Mouse (Mus musculus) intestine, embryonic 14.5 days (tissue): ENCODE data around the gene Fmo4. TPM values are rescaled to one million over a fixed set of nuclear protein-coding genes. Genes with fewer than 3 reads are reported as not detected.

Source experiments
- ATAC-seq: fragments of 200-750 bp; cut with Nextera tagmentation; replicated peaks from 2 replicates; pipeline ENCODE4 v1.8.0; 2017; ENCODE audit warnings: low read depth, moderate number of reproducible peaks, moderate TSS enrichment, moderate library complexity; ENCODE audit not compliant: low FRiP score, low TSS enrichment
- DNase-seq: peaks from one replicate; pipeline ENCODE4 v3.0.0-alpha.2; 2018; ENCODE audit warnings: low spot score
- H3K27ac ChIP-seq: fragments of 300-500 bp; sonication (generic); 2 replicates; pipeline ENCODE4 v1.5.1; 2014; ENCODE audit warnings: low read depth, mild to moderate bottlenecking, control low read depth
- H3K27me3 ChIP-seq: fragments of 300-500 bp; sonication (generic); replicated peaks from 2 replicates; pipeline ENCODE4 v1.6.1; 2014; ENCODE audit warnings: low read length, control low read depth; ENCODE audit not compliant: control insufficient read depth, insufficient read depth
- H3K36me3 ChIP-seq: fragments of 300-500 bp; sonication (generic); 2 replicates; pipeline ENCODE4 v1.6.1; 2014; ENCODE audit warnings: low read length, control low read depth; ENCODE audit not compliant: control insufficient read depth, insufficient read depth
- H3K4me1 ChIP-seq: fragments of 300-500 bp; sonication (generic); replicated peaks from 2 replicates; pipeline ENCODE4 v1.6.1; 2014; ENCODE audit warnings: low read length, control low read depth, mixed read lengths; ENCODE audit not compliant: control insufficient read depth, insufficient read depth
- H3K4me2 ChIP-seq: fragments of 300-500 bp; sonication (generic); 2 replicates; pipeline ENCODE4 v1.6.1; 2014; ENCODE audit warnings: low read length
- H3K4me3 ChIP-seq: fragments of 300-500 bp; sonication (generic); 2 replicates; pipeline ENCODE4 v1.5.1; 2014; ENCODE audit warnings: low read depth, low read length, control low read depth, mixed read lengths
- H3K9ac ChIP-seq: fragments of 300-500 bp; sonication (generic); 2 replicates; pipeline ENCODE4 v1.6.1; 2014; ENCODE audit warnings: mild to moderate bottlenecking, low read length
- H3K9me3 ChIP-seq: fragments of 300-500 bp; sonication (generic); 2 replicates; pipeline ENCODE4 v1.6.1; 2016; ENCODE audit warnings: low read length, control low read depth; ENCODE audit not compliant: control insufficient read depth
- WGBS: fragments of 180-500 bp; shearing (Covaris S2); extraction: QIAGEN DNeasy Blood & Tissue Kit; methylation state at CpG from one replicate; pipeline ENCODE4 v1.1.7; 2014; 5-methylcytosine and 5-hydroxymethylcytosine counted together
- polyA plus RNA-seq: library from polyadenylated mRNA; unstranded; fragments of >200 nt; fragmentation: Nextera tagmentation; extraction: Ambion mirVana; gene quantifications from 2 replicates; pipeline ENCODE4 v1.2.1, GENCODE M21; 2014

Fmo4 gene
- polyA plus RNA-seq, 1 experiment from 2014 or later = 2.2 TPM

- no peak for DNase-seq
- WGBS = 92% methylated on average over 9 of the region's 9 CpGs
- Histone ChIP-seq H3K4me1 (no peaks in the 10 kb centered on the region), H3K4me3 (no peak overlapping the region), H3K36me3 (no peaks in the 10 kb centered on the region), H3K27ac (no peak overlapping the region), H3K4me2 (no peak overlapping the region), H3K27me3 (no peaks in the 10 kb centered on the region), H3K9ac (no peak overlapping the region), H3K9me3 (no peaks in the 10 kb centered on the region)
- ATAC-seq = no peak
These were observed 26.4 kb upstream of the Fmo4 start for GRCm38 (mm10) chr1:162840211-162840610.

GRCm38 (mm10) chr1:162838976-162839375, 25.2 kb upstream of the Fmo4 start:
- ATAC-seq = no peak
- no peak for DNase-seq

GRCm38 (mm10) chr1:162834342-162834741, 20.6 kb upstream of the Fmo4 start:
- H3K4me2 ChIP-seq = no peak overlapping the region
- no peak overlapping the region for H3K27ac ChIP-seq
- no peaks in the 10 kb centered on the region for H3K27me3 ChIP-seq
- no peaks in the 10 kb centered on the region for H3K36me3 ChIP-seq
- ATAC-seq (no peak), DNase-seq (no peak)
- no peaks in the 10 kb centered on the region for H3K4me1 ChIP-seq
- H3K9me3 ChIP-seq = no peaks in the 10 kb centered on the region
- WGBS = 80% methylated on average over 5 of the region's 5 CpGs
- no peak overlapping the region for H3K9ac ChIP-seq
- H3K4me3 ChIP-seq = no peak overlapping the region

More at GRCm38 (mm10) chr1:162838976-162839375, 25.2 kb upstream of the Fmo4 start:
- Histone ChIP-seq H3K4me1 (no peaks in the 10 kb centered on the region), H3K36me3 (no peaks in the 10 kb centered on the region), H3K4me2 (no peak overlapping the region), H3K4me3 (no peak overlapping the region), H3K9me3 (no peaks in the 10 kb centered on the region), H3K9ac (no peak overlapping the region), H3K27ac (no peak overlapping the region), H3K27me3 (no peaks in the 10 kb centered on the region)
- WGBS = 95% methylated on average over 6 of the region's 6 CpGs

GRCm38 (mm10) chr1:162832574-162832953, 18.8 kb upstream of the Fmo4 start:
- Histone ChIP-seq H3K27me3 (no peaks in the 10 kb centered on the region), H3K4me3 (no peak overlapping the region), H3K36me3 (no peaks in the 10 kb centered on the region), H3K9me3 (no peaks in the 10 kb centered on the region), H3K27ac (no peak overlapping the region), H3K4me2 (peak overlapping the region; percentile 4; the same call in 1 of the 2 replicates), H3K9ac (no peak overlapping the region), H3K4me1 (no peaks in the 10 kb centered on the region)
- ATAC-seq (no peak), DNase-seq (no peak)
- 44% methylated on average over 5 of the region's 5 CpGs for WGBS

GRCm38 (mm10) chr1:162831838-162832573, 18.2 kb upstream of the Fmo4 start:
- Histone ChIP-seq H3K27ac (no peak overlapping the region), H3K27me3 (no peaks in the 10 kb centered on the region), H3K4me2 (peak overlapping the region; percentile 4; the same call in 1 of the 2 replicates), H3K4me1 (no peaks in the 10 kb centered on the region), H3K36me3 (no peaks in the 10 kb centered on the region), H3K9ac (no peak overlapping the region), H3K9me3 (no peaks in the 10 kb centered on the region), H3K4me3 (no peak overlapping the region)
- DNase-seq (no peak), ATAC-seq (no peak; the same call in 1 of the 2 replicates)
- WGBS = 9% methylated on average over 5 of the region's 5 CpGs

GRCm38 (mm10) chr1:162819280-162819679, 5.5 kb upstream of the Fmo4 start:
- H3K36me3 ChIP-seq = no peaks in the 10 kb centered on the region
- no peaks in the 10 kb centered on the region for H3K27me3 ChIP-seq
- WGBS = 89% methylated on average over 5 of the region's 5 CpGs
- ATAC-seq (no peak), DNase-seq (no peak)
- no peak overlapping the region for H3K4me3 ChIP-seq
- no peaks in the 10 kb centered on the region for H3K9me3 ChIP-seq
- no peak overlapping the region for H3K27ac ChIP-seq
- H3K4me2 ChIP-seq = no peak overlapping the region
- no peaks in the 10 kb centered on the region for H3K4me1 ChIP-seq
- H3K9ac ChIP-seq = no peak overlapping the region

- DNase-seq = no peak
- H3K4me1 ChIP-seq = no peaks in the 10 kb centered on the region
- H3K27ac ChIP-seq = peak overlapping the region; percentile 43; the same call in 1 of the 2 replicates
- peak; percentile 77 for ATAC-seq
- H3K27me3 ChIP-seq = no peaks in the 10 kb centered on the region
- no peak overlapping the region for H3K4me2 ChIP-seq
- no peak overlapping the region for H3K9ac ChIP-seq
- no peak overlapping the region for H3K4me3 ChIP-seq
- no peaks in the 10 kb centered on the region for H3K9me3 ChIP-seq
- no peaks in the 10 kb centered on the region for H3K36me3 ChIP-seq
- 66% methylated on average over 10 of the region's 10 CpGs for WGBS
These were observed 1.8 kb upstream of the Fmo4 start for GRCm38 (mm10) chr1:162815381-162816127.

GRCm38 (mm10) chr1:162814932-162815331, 1.2 kb upstream of the Fmo4 start:
- Histone ChIP-seq H3K9me3 (no peaks in the 10 kb centered on the region), H3K4me2 (no peak overlapping the region), H3K27me3 (no peaks in the 10 kb centered on the region), H3K9ac (no peak overlapping the region), H3K4me1 (no peaks in the 10 kb centered on the region), H3K4me3 (no peak overlapping the region), H3K36me3 (no peaks in the 10 kb centered on the region), H3K27ac (peak overlapping the region; percentile 43; the same call in 1 of the 2 replicates)
- WGBS = 59% methylated on average over 4 of the region's 4 CpGs
- ATAC-seq = 0 out of 2 replicates have a peak, but pooled peaks have one; percentile 6
- DNase-seq = no peak
